Mouse (Mus musculus) right cerebral cortex, postnatal 10 days (tissue): Measurements from ENCODE around the gene Vwa3b.
A peak's percentile ranks its signal among the peaks of the same experiment; 100 is the strongest.
"Not testable (repeated sequence)": the region's sequence is repeated elsewhere in the genome, so short reads cannot be mapped to it uniquely, and the experiment has no call there.

Experiments used
- DNase-seq, 2 experiments: peaks; one replicate each; pipeline ENCODE4 v3.0.0; 2021; ENCODE audit warnings: low spot score in 2 of 2

Gene Vwa3b

GRCm38 (mm10) chr1:37025962-37026686 is at the start of gene Vwa3b:
Gene Vwa3b, plus strand, starts transcription at chr1:37026596.
- DNase-seq, result no peak

- no peak for DNase-seq
Observed at GRCm38 (mm10) chr1:36976770-36977169, 49.6 kb upstream of the Vwa3b start.

GRCm38 (mm10) chr1:36982191-36982961 is 44.0 kb upstream of the Vwa3b start:
- DNase-seq, result no peak

- DNase-seq, result no peak
Observed at GRCm38 (mm10) chr1:36983754-36984153, 42.6 kb upstream of the Vwa3b start.

GRCm38 (mm10) chr1:36984406-36984805 is 42.0 kb upstream of the Vwa3b start:
- no peak for DNase-seq

GRCm38 (mm10) chr1:36985896-36986295 is 40.5 kb upstream of the Vwa3b start:
- no peak for DNase-seq

GRCm38 (mm10) chr1:36986396-36987160 is 39.8 kb upstream of the Vwa3b start:
- no peak for DNase-seq

GRCm38 (mm10) chr1:36987172-36988148 is 38.9 kb upstream of the Vwa3b start:
- no peak for DNase-seq

GRCm38 (mm10) chr1:36988161-36988560 is 38.2 kb upstream of the Vwa3b start:
- DNase-seq, result no peak

- no peak for DNase-seq
Observed at GRCm38 (mm10) chr1:36988561-36988960, 37.8 kb upstream of the Vwa3b start.

- no peak for DNase-seq
Observed at GRCm38 (mm10) chr1:36994296-36994695, 32.1 kb upstream of the Vwa3b start.

- DNase-seq, result no peak
Observed at GRCm38 (mm10) chr1:36995760-36996159, 30.6 kb upstream of the Vwa3b start.

GRCm38 (mm10) chr1:36996561-36997213 is 29.7 kb upstream of the Vwa3b start:
- DNase-seq, result peak; percentile 41 to 43

- DNase-seq, result no peak
Observed at GRCm38 (mm10) chr1:37000307-37000706, 26.1 kb upstream of the Vwa3b start.

- DNase-seq, result no peak
Observed at GRCm38 (mm10) chr1:37001636-37002315, 24.6 kb upstream of the Vwa3b start.

GRCm38 (mm10) chr1:37002316-37003008 is 23.9 kb upstream of the Vwa3b start:
- no peak for DNase-seq

- DNase-seq, result no peak
Observed at GRCm38 (mm10) chr1:37004533-37004932, 21.9 kb upstream of the Vwa3b start.

GRCm38 (mm10) chr1:37005036-37005435 is 21.4 kb upstream of the Vwa3b start:
- no peak for DNase-seq

- not testable (repeated sequence) for DNase-seq
Observed at GRCm38 (mm10) chr1:37006529-37006928, 19.9 kb upstream of the Vwa3b start.
